Mouse (Mus musculus): ENCODE measurements around the gene Arsg.
"Not testable (repeated sequence)": the region's sequence is repeated elsewhere in the genome, so short reads cannot be mapped to it uniquely, and the experiment has no call there.

The Arsg gene

GRCm38 (mm10) chr11:109468133-109468532 is 5.0 kb upstream of the Arsg start:
- no peak for DNase-seq (ENCODE audit: low spot score in 2 of 2)

GRCm38 (mm10) chr11:109470170-109470569 is 3.0 kb upstream of the Arsg start:
- peak in 1 of 2 experiments; percentile 43 for DNase-seq (ENCODE audit: low spot score in 2 of 2)

GRCm38 (mm10) chr11:109470921-109471861 is 2.0 kb upstream of the Arsg start:
- DNase-seq (ENCODE audit: low spot score in 2 of 2): peak in 1 of 2 experiments; percentile 74

- DNase-seq (ENCODE audit: low spot score in 2 of 2): peak; percentile 55 to 85
Observed at GRCm38 (mm10) chr11:109472171-109472691, 943 bp upstream of the Arsg start.

GRCm38 (mm10) chr11:109472821-109473170 is 378 bp upstream of the Arsg start:
- no peak for DNase-seq (ENCODE audit: low spot score in 2 of 2)

- no peak for DNase-seq (ENCODE audit: low spot score in 2 of 2)
Observed at GRCm38 (mm10) chr11:109474086-109474742, 1.0 kb downstream of the Arsg start.

- no peak for DNase-seq (ENCODE audit: low spot score in 2 of 2)
Observed at GRCm38 (mm10) chr11:109474836-109475235, 1.7 kb downstream of the Arsg start.

GRCm38 (mm10) chr11:109475717-109476116 is 2.5 kb downstream of the Arsg start:
- no peak for DNase-seq (ENCODE audit: low spot score in 2 of 2)

GRCm38 (mm10) chr11:109476241-109476640 is 3.1 kb downstream of the Arsg start:
- DNase-seq (ENCODE audit: low spot score in 2 of 2): no peak

GRCm38 (mm10) chr11:109476653-109477052 is 3.5 kb downstream of the Arsg start:
- DNase-seq (ENCODE audit: low spot score in 2 of 2): no peak

- no peak for DNase-seq (ENCODE audit: low spot score in 2 of 2)
Observed at GRCm38 (mm10) chr11:109477606-109478380, 4.6 kb downstream of the Arsg start.

GRCm38 (mm10) chr11:109479575-109480285 is 6.6 kb downstream of the Arsg start:
- no peak for DNase-seq (ENCODE audit: low spot score in 2 of 2)

GRCm38 (mm10) chr11:109480440-109480839 is 7.3 kb downstream of the Arsg start:
- DNase-seq (ENCODE audit: low spot score in 2 of 2): no peak

GRCm38 (mm10) chr11:109485398-109486045 is 12.3 kb downstream of the Arsg start:
- peak in 1 of 2 experiments; percentile 57 for DNase-seq (ENCODE audit: low spot score in 2 of 2)

GRCm38 (mm10) chr11:109487111-109487510 is 13.9 kb downstream of the Arsg start:
- no peak for DNase-seq (ENCODE audit: low spot score in 2 of 2)

GRCm38 (mm10) chr11:109487991-109488684 is 15.0 kb downstream of the Arsg start:
- DNase-seq (ENCODE audit: low spot score in 2 of 2): no peak

- no peak for DNase-seq (ENCODE audit: low spot score in 2 of 2)
Observed at GRCm38 (mm10) chr11:109489763-109490162, 16.6 kb downstream of the Arsg start.

- DNase-seq (ENCODE audit: low spot score in 2 of 2): no peak
Observed at GRCm38 (mm10) chr11:109491844-109492243, 18.7 kb downstream of the Arsg start.

GRCm38 (mm10) chr11:109492847-109493464 is 19.8 kb downstream of the Arsg start:
- not testable (repeated sequence) for DNase-seq (ENCODE audit: low spot score in 2 of 2)

All from spleen, postnatal 4 days (tissue).